Mouse (Mus musculus): Measurements from ENCODE around the gene Gm21783.
"Not testable (repeated sequence)": the region's sequence is repeated elsewhere in the genome, so short reads cannot be mapped to it uniquely, and the experiment has no call there.

Gene Gm21783

GRCm38 (mm10) chrY:44981163-44981562, at the start of gene Gm21783:
TSS of gene Gm21783 (minus strand) at chrY:44981263.
- not testable (repeated sequence) for DNase-seq (ENCODE audit: extremely low read depth, low read depth, low spot score)

All from fat pad, adult 2 months (tissue).